Mouse (Mus musculus) lung, postnatal 14 days (tissue): ENCODE data around the gene Rassf1.

ENCODE experiments used
- DNase-seq: peaks from one replicate; pipeline ENCODE4 v3.0.0; 2021

Rassf1 gene

DNA sequence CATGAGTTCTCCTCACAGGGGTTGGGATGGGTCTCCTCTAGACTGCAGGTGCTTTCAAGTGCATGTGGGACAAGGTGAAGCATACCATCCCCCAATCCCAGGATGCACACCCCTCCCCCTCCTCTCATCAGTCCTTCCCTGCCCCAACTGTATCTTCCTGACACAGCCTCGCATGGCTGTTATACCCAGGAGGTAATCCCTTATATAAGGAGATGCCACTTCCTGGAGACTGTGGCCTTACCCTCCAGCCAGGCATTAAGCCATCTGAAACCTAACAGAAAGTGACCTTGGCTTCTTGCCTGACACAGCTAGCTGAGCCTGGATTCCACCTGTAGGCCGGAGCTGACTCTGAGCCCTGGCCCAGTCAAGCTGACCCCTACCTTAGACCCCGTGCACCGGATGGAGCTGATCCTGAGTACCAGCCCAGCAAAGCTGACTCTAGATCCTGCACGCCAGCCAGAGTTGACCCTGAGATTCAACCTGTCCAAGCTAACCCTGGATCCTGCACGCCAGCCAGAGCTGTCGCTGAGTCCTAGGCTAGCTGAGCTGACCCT, 31.2 kb downstream of the Rassf1 start:
- no peak for DNase-seq

DNA sequence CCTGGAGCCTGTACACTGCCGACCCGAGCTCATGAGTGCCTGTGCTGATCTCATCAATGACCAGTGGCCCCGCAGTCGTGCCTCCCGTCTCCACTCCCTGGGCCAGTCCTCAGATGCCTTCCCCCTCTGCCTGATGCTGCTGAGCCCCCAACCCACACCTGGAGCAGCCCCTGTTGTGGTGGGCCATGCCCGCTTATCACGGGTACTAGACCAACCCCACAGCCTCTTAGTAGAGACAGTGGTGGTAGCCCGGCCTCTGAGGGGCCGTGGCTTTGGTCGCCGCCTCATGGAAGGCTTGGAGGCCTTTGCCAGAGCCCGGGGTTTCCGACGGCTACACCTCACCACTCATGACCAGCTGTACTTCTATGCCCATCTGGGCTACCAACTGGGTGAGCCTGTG, 31.8 kb downstream of the Rassf1 start:
- DNase-seq, result no peak

DNA sequence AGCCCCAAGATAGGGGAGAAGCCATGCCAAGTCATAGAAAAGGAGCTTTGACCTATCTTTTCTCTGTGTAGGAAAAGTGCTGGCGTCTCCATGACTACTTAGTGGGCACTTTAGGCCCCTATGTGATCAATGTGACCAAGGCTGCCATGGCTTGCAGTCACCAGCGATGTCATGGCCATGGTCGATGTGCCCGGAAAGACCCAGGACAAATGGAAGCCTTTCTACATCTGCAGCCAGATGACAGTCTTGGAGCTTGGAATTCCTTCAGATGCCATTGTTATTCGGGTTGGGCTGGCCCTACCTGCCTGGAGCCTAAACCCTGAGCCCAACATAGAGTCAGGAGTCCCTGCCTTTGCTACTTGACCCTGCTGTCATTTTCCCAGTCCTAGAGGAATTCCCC, 35.1 kb downstream of the Rassf1 start:
- no peak for DNase-seq

DNA sequence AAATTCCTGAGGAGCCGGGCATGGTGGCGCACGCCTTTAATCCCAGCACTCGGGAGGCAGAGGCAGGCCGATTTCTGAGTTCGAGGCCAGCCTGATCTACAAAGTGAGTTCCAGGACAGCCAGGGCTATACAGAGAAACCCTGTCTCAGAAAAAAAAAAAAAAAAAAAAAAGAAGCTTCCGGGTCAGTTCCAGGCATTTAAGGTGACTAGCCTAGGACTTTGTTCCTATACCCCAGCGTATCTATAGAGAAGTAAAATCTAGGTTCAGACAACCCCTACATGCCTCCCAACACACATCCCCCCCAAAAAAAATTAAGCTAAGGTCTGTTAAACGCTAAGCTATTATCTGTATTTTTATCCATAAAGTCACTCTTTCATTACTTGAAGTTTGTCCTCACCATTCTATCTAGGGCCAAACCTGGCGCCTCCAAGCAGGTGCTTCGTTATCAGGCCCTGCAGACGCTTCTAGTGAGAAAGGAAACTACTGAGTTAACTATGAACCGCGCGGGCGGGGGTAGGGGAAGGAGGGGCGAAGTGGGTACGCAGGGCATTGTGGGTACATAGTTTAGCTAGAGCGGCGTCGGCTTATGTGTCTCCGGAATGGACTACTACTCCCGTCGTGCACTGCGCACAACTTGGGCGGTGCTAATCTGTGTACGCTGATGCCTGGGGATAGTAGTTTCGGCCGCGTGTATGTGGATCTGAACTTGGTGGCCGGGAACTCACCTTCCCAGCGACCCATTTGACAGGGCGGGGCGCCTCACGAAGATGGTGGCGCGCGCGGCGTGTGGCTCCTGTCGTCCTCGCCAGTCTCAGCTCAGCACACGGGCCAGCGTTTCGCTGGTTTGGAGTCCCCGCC, 35.8 kb downstream of the Rassf1 start, which contains the start of gene Ifrd2:
Gene Ifrd2, plus strand, starts transcription at position 669 of the 859 bp plus-strand sequence.
- DNase-seq, result peak; percentile 95

DNA sequence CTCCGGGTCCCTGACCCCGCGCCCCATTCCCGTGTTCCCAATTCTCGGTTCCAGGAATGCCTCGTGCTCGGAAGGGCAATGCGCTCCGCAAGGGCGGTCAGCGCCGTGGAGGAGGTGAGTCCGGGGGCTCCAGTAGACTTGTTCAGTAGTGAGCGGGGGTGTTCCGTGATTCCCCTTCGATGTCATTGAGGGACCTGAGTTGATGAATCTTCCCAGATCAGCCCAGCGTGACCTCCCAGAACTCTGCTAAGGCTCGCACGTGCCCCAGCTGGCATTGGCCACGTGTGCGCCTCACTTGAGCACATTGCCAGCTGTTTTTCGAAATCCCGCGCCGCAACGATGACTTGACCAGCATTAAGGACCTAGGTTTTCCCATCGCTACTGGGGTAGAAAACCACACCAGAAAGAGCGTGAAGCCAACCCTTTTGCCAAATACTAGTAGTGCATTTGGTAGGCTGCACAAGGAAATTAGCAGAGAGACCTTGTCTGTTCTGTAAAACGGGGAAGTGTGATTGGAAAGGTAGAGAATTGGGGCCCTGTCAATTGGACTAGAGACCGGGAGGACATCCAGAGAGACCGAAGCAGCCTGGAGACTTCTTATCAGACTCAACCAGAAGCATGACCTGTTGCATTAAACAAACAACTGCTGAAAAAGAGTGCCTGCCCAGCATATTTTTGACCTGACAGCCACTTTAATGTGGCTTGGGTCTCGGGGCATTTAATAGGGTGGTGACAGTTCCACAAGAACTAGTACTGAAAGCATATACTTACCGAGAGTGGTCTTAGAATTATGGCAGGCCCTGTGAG, 36.7 kb downstream of the Rassf1 start:
- DNase-seq, result no peak

DNA sequence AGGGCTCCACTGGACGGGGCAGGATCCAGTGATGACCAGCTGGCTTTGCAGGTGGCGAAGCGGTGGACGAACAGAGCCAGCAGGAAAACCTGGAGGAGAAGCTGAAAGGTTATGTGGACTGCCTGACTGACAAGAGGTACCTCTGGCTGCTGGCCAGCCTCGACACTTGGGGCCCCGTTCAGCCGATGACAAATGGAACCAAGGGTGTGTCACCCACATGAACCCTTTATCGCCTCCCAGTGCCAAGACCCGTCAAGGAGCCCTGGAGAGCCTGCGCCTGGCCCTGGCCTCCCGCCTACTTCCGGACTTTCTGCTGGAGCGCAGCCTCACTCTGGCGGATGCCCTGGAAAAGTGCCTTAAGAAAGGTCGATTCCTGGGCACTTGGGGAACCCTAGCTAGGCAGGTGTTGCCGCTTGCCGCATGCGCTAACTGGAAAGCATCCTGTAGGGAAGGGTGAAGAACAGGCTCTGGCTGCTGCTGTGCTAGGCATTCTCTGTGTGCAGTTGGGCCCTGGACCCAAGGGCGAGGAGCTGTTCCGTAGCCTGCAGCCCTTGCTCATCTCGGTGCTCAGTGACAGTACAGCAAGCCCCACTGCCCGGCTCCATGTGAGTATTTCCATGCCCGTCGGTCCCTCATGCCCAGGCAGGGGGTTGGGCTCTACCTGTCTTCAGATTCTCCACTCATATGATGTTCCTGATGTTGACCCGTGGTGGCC, 38.9 kb downstream of the Rassf1 start:
- DNase-seq, result peak; percentile 72

DNA sequence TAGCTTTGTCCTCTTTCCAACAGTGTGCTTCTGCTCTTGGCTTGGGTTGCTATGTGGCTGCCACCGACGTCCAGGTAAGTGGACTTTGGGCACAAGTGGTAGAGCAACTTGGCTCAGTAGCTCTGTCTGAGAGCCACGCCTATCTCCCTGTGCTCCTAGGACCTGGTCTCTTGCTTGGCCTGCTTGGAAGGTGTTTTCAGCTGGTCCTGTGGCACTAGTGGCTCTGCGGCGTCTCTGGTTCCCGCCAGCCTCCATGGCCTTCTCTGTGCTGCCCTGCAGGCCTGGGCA, 39.4 kb downstream of the Rassf1 start:
- DNase-seq, result no peak

DNA sequence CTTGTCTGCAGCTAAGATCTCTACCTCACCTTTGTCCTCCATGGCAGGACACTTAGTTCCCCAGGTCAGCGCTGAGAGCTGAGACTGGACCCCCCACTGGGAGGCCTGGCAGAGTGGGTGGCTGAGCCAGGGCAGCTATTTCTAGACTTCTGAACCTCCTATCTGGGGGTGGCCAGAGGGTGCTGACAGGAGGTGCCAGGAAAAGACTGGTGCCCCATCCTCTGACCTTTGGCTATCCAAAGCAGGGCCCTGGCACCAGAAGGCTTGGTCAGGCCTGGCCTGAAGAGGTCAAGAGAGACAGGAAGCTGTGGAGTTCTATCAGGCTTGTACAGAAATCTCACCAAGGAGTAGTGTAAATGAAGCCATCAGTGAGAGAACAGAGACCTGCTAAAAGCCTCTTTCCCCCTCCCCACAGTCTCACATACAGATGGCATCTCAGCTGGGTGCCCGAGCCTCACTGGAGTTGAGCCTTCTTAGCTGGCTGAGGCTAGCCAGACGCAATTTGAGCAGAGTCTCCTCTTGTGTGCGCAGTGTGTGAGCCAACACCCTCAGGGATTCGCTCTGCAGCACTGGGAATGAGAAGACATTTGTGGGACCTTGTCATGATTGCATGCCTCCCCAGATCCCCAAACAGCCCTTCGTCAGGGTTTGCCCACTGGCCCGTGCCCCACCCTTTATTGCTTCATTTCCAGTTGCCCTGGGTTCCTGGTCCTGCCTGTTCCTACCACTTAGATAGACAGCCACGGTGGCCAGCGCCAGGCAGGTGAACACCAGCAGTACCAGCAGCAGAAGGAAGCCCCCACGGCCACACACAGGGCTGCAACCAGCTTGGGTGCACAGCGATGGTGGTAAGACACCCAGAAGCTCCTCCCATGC, 42.0 kb downstream of the Rassf1 start:
- DNase-seq, result no peak

DNA sequence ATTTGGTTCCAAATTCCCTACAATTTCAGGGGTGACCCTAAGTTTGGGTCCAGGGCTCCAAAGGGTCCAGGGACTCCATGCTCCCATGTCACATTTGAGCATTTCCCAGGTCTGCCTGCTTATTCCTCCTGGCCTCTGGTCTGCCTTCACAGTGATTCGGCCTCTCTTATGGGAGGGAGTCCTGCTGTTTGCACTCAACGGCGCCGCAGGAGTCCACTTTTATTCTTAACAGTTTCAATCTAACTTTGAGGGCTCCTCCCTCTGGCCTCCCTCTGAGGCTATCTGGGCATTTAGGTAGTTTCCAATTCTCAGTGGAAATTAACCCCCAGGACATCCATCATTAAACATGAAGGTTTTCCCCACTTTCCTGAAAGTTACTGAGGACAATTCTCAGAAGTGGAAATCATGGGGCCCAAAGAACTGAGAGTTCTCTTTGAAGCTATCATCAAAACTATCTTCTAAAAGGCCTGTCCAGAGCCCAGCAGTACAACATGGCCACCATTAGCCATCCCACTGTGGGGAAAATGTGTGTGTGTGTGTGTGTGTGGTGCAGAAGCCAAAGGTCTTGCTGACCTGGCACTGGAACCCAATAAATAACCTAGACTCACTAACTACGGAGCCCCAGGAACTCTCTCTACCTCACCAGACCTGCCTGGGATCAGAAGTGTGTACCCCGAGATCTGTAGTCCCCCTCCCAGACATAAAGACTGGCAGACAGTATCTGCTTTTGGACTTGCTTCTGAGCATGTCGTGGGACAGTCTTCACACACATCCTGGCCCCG, 43.1 kb downstream of the Rassf1 start:
- DNase-seq, result no peak

DNA sequence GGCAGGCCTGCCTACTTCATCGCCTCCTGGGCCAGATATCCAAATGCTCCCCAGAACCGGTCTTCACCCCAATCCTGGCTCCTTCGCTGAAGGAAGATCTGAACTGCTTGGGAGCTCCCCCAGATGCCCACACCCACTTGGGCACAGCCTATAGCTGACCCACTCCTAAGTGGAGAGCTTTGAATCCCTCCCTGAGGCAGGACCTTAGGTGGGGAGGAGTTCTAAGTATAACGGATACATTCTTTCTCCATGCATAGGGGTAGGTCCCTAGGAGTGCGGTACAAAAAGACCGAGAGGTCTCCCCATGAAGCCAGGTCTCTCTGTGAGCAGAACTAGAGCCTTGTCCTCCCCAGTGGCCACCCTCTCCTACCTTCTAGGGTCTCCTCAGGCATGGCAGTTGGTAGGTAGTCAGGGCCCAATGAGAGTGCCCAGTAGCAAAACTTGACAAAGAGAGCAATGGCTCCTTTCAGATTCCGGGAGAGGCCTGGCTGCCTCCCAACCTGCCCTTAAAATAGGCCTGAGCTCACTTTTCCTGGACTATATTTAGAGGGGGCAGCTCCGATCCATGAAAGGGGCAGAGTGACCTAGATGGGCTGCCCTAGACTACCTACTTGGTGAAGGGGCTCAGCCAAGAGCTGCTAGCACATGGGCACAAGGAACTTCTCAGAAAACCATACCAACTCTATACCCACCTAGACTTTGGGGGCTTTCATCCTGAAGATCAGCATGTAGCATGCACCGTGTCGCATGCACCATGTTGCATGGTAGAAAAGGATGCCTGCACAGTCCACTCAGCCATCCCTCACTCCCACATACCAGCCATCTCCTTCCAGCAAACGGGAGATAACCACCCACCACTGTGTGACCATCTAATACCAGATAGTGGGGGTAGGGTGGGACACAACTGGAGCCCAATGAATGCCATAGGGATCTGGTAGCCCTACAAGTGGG, 45.5 kb downstream of the Rassf1 start:
- no peak for DNase-seq

DNA sequence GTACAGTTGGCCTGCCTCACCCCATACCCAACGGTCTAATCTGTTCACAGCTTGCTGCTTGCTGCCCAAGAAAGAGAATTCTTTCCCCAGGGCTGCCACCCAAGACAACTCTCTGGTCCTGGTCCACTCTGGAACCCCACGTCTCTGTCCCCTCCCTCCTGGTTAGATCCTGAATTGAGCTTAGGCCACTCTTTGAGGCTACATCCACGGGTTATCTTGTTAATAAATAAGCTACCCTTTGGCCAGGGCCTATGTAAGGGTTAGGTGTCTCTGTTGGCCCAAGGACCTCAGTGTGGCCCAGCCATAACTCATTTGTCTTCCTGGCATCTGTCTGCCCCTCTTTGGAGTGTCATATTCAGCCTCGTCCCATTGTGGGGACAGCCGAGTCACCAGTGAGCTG, 47.0 kb downstream of the Rassf1 start:
- DNase-seq, result no peak

DNA sequence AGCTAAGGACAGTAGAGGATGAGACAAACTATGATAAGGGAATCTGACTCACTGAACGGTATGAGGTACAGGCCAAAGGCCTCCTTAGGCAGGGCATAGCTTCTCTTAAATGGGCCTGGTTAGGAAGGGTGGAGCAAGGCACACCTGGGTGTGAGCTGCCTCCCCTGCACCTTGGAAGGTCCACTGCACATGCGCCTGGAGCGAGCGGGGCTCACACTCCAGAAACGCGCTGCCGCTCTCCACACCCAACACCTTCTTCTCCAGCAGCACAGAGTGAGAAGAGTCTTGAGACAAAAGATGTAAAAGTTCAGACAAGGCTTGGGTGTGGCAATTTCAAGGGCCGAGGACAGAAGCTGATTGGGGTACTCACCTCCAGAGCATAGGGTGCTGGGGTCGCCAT, 48.1 kb downstream of the Rassf1 start:
- no peak for DNase-seq

DNA sequence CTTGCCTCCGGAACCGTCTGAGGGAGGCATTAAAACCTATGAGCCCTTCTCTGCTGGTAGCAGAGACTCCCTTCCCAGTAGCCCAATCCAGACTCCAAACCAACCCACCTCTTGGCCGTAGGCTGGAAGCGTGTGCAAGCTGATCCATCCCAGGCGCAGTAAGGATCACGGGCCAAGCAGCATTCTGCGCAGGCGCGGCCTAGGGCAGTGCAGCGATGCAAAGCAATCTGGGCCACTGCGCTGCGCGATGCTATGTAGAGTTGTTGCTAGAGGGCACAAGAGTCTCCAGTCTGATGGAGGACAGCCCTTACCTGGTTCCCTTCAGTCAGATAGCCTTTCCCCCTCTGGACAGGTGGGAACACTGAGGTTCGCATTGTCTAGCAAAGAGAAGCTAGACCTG, 48.5 kb downstream of the Rassf1 start:
- no peak for DNase-seq

DNA sequence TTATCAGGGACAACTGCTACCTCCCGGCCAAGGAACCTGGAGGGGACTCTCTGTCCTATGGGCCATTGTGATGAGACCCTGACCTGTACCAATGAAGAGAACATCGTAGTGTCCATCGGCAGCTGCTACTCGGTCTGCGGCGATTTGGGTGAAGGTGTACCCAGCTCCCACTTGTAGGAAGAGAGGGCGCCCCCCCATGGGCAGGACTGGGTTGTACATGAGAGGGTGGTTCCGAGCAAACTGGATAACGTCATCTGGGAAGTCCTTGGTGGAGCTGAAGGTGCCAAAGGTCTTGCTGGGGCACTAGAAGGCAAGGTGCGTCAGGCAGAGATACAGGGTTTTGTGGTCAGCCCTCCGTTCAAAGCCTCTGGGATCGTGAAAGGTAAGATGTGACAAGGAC, 49.4 kb downstream of the Rassf1 start:
- DNase-seq, result no peak

DNA sequence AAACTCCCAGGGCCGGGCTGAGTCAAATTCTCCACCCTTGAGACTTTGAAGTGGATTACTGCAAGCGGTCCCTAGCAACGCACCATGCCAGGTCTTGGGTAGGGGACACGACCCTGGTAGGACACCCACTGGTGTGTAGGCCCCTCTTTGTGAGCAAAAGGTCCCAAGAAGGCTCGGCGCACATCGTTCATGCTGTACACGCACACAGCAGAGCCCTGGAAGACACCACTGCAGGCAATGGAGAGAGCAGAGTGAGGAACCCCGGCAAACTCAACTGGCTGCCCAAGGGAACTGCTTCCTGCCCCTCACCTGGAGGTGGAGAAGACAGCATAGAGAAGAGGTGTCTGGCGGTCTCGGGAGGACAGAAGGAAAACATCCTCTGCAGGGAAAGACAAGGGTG, 49.9 kb downstream of the Rassf1 start:
- no peak for DNase-seq

DNA sequence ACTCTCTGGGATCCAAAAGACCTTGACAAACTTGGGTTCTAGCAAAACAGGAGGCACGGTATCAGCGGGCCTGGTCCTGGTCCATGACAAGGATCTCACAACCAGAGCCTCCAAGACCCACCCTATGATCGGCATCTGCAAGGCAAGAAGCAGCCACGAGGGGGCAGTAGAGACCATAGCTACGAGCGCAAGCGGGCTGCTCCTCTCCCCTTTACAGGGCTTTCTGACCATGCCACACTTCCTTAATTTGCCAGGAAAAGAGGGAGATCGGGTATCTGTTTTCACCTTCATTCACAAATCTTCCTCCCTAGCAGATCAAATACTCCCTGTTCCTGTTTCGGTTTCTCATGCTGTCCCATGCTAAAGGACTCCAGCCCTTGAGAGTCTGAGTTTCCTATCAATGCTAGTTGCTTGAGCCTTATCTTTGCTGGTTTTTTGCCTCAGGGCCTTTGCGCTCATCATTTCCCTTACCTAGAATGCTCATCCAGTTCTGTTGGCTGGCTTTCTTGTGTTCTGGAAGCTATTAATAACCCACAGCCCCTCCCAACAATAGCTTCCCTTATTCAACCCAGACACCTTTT, 50.8 kb downstream of the Rassf1 start:
- peak; percentile 99 for DNase-seq

DNA sequence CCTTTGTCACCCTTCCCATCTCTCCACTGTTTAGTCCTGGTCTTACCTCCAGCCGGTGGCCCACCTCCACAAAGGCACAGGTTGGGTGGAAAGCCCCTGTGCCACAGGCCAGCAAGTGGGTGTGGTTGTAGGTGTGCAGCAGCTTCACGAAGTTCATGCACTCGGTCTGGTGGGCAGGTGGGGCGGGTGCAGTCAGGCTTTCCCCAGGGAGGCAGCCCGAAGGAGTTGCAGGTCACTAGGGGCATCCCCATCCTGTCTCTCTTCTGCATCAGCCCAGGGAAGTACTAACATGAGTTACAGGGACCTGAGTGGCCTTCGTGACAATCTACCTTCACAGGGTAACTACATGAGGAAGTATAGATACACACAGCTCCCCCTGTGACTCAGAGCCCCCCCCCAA, 51.9 kb downstream of the Rassf1 start:
- no peak for DNase-seq

DNA sequence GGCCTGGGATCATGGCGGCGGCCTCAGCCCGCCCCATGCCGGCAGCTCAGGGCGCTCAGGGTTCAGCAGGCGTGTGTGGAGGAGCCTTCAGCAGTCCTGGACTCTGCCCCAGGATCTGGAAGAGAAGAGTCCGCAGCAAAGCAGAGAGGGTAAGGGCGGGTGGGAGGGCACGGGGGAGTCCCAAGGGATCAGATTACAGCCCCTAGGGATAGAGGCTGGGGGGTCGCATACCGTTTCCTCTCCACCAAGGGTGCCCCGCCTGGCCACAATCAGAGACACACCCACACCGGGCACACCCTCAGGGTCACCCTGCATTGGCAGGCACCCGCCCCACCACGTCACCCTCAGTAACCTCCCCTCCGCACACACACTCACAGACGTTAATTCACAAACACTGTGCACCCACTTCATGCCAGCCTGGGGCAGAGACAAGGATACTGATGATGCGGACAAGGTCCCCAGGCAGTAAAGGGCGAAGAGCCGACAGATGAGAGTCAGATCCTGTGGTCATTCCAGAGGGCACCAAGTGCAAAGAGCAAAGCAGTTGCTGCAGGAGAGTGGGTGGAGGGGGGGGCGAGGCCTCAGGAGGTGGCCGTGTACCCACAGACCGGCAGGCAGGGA, 53.8 kb downstream of the Rassf1 start:
- no peak for DNase-seq

DNA sequence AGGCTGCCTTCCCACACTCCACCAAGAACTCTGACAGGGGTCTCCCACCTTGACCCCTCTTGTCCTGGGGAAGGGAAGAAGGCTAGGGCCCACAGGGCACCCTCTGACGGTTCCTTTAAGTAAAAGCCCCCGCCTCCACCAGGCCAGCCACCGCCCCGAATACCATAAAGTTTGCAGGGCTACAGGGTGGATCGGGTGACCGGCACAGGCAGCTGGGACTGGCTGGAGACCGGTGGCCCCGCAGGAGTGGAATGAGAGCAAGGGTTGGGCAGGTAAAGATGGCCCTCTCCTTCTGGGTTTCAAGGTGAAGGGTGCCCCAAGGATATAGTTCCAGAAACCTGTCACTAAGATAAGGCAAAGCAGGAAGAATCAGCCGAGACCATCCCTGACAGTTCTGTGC, 55.2 kb downstream of the Rassf1 start:
- no peak for DNase-seq

DNA sequence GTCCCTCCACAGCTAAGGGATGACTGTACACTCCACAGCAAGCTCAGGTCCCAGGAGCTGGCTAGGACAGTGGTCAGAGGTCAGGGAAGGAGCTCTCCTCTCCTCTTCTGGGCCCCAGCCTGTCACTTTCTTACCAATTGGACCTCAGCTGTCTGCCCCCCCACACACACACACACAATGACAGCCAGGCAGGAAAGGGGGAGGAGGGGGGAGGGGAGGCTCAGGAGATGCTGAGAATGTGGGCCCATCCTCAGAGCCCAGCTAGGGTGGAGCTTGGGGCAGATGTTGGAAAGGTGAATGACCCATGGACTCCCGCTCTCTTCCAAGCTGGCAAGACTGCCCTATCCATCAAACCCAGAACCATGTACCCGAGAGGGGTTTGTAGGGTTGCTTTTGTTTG, 55.7 kb downstream of the Rassf1 start:
- DNase-seq, result no peak
